Mouse (Mus musculus): ENCODE results near the gene Dctn1.

Dctn1 gene

DNA sequence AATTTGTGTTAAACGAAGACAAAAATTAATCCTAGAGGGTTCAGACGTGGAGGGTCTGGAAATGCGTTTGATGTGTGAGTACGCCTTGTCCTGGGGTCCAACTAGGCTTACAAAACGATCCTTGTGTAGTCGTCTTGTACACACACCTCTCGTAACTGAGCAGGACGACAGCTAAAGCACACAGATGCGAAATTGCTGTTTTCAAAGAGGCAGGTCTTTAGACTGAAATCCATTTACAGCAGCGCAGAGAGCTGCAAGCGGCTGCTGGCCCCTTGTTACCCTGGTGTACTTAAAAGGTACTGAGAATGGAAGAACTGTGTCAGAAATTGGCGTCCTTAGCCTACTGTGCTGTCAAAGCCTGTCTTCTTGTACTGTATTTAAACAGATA, 517 bp downstream of the Dctn1 start:
- no peak for DNase-seq (ENCODE audit: extremely low spot score, low read depth, low spot score)

DNA sequence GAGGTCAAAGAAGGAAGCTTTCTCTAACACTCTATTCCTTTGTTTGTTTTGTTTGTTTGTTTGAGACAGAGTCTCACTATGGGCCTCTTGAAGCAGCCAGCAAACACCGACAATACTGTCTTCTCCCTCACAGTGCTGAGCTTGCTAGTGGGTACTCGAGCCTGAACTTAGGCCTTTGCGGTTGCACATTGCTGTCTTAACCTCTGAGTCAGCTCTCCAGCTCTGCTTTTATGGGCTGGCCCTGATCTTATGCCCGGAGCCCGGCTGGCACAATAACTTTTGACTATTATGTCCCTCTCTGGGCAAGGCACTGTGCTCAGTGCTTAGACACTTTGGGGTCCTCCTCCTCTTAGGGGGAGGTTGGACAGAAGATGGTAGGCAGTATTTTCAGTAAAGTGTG, 4.2 kb downstream of the Dctn1 start:
- no peak for DNase-seq (ENCODE audit: extremely low spot score, low read depth, low spot score)

DNA sequence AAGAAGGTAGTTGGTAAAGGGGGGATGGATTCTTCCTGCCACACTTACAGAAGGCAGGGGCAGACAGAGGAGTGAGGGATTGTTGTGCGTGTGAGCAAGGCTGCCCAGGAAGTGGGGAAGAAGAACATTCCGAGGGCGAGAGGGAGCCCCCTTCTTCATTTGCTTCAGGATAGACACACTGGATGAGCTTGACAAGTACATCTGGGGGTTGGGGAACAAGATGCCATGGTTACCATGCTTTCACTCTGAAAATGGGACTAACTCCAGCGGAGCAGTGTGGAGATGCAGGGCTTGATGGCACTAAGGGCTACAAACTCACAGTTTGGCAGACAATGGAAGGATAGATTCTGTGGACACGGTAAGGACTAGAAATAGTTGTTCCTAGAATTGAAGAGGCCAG, 5.3 kb downstream of the Dctn1 start:
- DNase-seq (ENCODE audit: extremely low spot score, low read depth, low spot score) = no peak

DNA sequence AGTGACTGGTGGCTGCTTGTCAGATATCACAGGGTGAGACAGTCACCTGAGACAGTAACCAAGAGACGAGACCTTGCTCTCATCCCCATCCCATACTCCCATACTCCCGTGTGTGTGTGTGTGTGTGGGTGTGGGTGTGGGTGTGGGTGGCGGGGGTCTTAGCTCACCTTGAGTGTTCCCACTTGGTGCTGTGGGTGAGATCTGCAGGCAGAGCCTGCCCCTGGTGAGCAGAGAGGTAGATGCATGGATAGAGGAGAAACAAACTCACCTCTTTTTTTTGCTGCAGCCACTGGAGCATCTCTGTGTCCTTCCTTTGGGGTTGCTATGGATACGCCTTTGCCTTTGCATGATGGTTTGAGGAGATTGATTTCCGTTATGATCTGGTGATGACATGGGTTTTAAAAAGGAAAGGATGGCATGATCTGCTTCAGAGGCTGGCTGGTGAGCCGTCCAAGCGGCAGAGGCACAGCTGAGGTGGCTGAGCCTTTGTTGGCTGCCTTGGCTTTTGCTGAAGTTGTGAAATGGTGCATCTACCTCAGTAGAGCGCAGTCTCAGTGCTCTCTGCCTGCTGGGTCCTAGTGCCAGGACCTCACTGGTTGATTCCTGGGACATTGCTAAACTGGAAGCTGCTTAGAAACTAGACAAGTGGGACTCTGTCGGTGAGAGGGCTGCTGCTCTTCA, 6.7 kb downstream of the Dctn1 start:
- no peak for DNase-seq (ENCODE audit: extremely low spot score, low read depth, low spot score)

DNA sequence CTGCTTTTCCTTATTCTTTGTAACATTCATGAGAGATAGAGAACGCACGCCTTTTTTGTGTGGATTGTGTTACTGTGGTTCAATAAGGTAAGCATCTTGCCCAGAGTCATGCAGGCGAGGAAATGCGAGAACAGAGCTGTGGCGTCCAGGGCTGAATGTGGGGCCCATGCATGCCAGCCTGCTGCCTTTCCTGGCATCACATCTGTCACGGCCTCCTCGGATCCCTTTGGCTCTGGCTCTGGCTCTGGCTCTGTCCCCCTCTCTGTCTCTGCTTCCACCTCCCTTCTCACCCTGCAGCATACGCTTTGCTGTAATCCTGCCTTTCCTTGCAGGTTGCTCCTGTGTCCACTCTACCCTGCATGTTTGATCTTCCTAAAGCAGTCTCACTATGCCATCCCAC, 10.3 kb downstream of the Dctn1 start:
- DNase-seq (ENCODE audit: extremely low spot score, low read depth, low spot score) = no peak

DNA sequence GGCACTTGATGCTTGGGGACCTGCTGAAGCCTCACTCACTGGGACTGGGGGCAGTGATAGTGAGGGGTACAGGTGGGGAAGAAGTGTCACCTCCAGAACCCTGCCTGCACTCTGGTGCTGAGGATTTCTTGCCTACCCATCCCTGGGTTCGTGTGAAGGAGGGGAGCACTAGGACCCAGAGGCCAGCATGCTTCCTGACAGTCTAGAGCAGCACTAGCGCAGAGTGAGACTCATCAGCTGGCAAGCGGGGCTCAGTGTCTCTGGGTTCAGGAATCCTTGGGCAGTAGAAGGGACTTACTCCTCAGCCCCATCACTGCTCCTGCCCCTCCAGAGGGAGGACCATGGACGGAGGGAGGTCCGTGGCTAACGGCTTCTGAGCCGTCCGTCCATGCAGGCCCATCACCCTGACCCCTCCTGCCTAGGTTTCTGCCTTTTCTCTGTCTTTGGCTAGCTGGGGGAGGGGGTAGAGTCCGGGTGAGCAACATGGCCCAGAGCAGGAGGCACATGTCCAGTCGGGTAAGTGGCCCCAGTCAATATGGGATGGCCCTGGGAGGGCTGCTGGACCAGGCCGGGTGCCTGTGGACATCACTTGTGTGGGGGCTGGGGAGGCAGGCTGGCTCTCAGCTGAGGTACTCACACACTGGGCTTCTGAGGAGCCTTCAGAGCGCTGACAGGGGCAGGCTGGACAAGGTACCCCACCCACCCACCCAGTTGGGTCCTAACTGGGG, 13.8 kb downstream of the Dctn1 start:
- DNase-seq (ENCODE audit: extremely low spot score, low read depth, low spot score) = no peak

DNA sequence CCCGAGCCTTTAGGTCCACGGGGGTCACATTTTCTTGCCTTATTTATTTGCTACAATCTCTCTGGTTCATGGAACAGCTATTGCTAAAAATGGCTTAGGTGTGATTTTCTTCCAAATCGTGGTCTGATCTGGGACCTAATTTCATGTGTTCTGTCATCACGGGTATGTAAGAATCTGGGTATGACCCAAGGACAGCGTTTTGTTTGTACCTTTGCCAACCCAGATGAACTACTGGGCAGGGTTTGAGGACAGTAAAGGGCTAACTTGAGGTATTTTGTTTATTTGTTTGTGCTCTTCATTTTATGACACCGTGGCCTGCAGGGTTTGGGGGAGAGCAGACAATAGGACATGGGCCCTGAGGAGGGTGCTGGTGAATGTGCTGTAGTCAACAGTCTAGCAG, 14.9 kb downstream of the Dctn1 start:
- DNase-seq (ENCODE audit: extremely low spot score, low read depth, low spot score) = no peak

DNA sequence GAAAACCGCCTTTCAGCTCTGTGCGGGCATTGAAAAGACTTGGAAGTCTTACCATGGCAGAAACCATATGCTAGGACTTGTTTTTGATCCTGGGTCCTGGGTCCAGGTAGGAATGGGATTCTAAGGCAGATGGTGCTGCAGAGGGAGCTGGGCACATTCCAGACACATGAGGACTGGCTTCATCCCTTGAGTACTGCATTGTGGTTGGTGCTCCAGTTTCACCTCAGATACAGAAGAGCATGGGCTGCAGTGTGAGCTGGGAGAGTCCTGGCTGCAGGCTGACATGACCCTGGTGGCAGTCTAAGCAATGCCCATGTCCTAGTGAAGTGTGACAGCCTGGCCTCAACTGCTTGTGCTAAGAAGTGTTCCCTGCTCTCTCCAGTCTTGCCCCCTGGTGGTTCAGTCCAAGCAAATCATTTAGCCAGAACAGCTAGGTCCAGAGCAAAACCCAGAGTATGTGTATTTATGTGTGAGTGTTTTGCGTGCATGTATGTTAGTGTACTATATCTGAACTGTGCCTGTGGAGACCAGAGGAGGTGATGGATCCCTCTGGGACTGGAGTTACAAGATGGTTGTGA, 19.2 kb downstream of the Dctn1 start:
- no peak for DNase-seq (ENCODE audit: extremely low spot score, low read depth, low spot score)

DNA sequence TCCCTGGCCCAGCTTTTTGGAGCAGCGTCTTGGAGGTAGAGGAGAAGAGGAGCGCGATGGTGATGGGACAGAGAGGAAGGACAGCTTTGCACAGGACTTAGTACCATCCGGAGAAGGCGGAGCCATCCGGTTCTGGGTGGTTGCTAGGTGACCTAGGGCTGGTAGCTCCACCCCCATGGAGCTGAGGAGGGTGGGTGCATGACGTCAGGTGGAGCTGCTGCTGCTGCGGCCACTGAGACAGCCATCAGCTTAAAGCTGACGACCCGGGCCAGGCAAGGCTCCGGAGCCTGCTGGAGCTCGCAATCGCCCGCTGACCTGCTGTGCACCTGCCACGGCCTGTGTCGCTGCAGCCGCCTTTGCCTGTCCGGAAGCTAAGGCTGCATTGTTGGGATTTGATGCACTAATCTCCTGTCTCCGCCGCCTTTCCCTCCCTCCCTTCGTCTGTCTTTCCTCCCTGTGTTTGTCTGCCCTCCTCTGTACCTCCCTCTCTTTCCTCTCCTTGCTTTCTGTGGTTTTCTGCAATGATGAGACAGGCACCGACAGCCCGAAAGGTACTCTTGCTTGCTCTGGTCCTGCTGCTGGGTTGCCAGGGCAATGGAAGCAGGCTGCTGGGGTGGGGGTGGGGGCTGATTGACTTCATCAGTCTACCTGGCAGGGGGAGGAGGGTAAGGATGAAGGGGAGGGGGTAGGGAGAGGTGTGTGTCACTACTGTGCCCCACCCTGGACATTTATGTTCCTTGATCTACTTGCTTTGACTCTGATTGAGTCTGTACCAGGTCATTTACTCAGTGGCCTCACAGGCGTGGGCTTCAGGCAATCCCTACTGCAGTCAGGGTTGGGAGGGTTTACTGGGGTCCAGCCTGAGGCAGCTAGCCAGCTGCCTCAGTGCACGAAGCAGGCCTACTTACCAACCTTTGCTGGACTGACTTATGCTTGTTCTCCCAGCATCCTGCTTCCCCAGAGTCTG, 20.5 kb downstream of the Dctn1 start:
- peak; percentile 42 for DNase-seq (ENCODE audit: extremely low spot score, low read depth, low spot score)

DNA sequence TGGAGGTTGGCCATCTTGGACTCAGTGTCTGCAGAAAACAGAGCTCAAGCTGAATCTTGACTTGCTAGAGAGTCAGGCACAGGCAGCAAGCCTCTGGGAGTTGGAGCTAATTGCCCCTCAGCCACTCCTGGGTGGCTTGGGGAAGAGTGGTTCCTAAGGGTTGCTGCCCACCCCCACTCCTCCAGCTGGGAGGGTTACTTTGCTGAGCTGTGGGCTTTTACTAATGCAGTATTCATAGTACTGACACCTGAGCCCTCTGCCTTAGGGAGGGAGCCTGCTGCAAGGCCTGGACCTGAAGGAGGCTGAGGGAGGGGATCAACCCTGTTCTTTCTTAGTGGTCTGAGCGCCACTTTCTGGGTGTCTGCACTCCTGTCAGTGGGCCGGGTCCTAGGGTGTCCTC, 21.2 kb downstream of the Dctn1 start:
- no peak for DNase-seq (ENCODE audit: extremely low spot score, low read depth, low spot score)

DNA sequence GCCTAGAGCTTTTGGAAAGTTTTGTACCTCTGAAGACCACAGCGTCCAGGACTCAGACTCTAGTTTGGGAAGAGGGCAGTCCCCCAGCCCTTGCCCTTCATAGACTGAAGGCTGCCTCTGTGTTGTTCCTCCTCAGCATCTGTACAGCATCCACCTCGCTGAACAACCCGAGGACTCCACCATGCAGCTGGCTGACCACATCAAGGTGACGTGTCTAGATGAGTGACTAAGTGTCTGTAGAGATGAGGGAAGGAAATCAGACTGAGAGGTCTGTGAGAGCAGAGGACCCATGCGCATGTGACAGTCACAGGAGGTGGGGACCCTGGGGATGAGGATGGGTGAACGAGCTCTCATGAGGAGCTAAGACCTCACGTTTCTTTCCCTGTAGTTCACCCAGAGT, 27.9 kb downstream of the Dctn1 start:
- no peak for DNase-seq (ENCODE audit: extremely low spot score, low read depth, low spot score)

DNA sequence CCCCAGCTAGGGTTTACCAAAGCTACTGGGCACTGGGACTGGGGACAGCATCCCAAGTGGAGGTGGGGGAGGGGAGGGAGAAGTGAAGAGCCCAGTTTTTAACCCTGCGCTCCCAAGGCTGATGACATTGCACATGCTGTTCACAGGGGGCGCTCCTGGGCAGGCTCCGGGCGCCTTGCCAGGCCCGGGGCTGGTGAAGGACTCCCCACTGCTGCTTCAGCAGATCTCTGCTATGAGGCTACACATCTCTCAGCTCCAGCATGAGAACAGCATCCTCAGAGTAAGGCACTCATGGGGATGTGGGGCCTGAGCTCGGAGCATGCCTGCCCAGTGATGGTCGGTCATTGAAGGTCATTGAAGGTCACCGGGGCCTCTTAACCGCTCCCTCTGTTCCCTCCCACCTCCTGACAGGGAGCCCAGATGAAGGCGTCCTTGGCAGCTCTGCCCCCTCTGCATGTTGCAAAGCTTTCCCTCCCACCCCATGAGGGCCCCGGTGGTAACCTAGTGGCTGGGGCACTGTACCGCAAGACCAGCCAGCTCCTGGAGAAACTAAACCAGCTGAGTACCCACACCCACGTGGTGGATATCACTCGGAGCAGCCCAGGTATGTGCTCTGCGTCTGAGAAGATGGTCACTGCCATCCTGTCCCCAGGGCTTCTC, 31.8 kb downstream of the Dctn1 start:
- DNase-seq (ENCODE audit: extremely low spot score, low read depth, low spot score) = no peak

DNA sequence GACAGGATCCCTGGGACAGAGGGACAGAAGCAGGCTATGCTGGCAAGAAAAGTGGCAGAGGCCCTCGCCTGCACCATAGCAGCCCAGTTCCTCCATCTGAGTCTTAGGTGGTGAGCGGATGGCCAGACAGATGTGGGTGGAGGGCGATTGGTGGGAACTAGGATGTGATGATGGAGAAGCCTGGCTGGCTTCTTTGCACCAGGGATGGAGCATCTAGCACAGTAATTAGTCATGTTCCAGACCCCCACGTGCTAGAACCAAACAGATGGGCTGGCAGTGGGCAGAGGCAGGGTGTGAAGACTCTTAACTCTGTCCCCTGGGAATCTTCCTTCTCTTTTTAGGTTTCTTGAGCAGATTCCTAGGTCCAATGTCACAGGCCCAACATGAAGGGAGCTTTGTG, 37.6 kb downstream of the Dctn1 start:
- no peak for DNase-seq (ENCODE audit: extremely low spot score, low read depth, low spot score)

DNA sequence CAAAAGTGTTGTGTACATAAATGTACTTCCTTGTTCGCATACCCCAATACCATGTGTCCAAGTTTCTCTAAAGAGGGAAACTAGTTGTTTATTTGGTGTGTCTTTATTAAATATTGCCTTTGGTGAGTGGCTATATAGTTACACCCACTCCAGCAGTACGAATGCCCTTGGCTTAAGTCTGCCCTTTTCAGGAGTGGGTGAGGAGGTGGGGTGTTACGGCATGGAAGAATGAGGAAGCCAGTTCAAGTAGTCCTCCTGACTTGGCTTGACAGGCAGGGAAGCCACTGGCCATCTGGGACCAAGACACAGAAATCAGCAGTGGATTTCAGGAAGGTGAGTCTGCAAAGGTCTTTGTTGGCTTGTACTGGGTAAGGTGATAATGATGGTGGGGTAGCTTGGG, 40.1 kb downstream of the Dctn1 start:
- DNase-seq (ENCODE audit: extremely low spot score, low read depth, low spot score) = no peak

DNA sequence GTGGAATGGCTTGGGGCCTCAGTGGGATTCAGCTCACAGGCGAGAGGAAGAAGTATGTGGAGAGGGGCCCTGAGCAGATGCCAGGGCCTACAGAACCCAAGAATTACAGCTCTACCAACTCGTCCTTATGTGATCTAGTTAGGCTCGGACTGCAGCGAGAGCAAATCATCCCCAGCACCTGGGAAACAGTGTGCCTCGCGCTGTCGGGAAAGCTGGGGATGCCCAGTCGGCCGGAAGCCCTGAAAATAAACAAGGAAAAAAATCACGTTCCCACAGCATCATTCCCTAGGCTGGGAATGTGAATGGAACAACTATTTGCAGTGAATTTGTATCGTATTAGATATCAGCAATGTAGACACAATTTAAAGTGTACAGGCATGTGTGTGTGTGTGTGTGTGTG, 40.6 kb downstream of the Dctn1 start:
- no peak for DNase-seq (ENCODE audit: extremely low spot score, low read depth, low spot score)

DNA sequence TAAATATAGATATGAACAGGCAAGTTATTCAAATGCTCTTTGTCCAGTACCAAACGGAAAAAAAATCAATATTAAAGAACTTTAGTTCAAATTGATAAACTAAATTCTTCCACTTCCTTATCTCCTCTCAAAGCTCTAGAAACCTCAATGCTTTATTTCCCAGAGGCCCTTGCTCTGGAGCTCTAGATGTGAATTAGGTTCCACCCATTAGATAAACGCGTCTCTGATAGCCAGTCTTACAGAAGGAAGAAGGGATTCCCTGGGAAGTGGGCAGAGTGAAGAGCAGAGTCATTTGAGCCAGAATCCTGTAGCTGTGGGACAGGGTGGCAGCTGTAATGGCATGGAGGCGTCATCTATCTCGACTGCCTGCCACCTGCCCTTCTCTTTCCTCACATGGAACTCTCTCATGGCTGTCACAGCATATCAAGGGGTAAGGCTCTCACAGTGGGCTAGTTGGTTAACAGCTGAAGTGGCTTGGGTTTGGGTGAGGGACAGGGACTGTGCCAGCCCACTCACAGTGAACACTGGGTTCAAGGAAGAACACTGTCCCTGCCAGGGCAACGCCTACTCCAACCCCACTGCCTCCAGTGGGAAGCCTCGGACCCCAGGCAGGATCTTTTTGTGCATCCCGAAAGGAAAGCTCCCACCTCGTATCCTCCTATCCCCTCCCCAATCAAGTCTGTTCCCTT, 41.8 kb downstream of the Dctn1 start:
- no peak for DNase-seq (ENCODE audit: extremely low spot score, low read depth, low spot score)

DNA sequence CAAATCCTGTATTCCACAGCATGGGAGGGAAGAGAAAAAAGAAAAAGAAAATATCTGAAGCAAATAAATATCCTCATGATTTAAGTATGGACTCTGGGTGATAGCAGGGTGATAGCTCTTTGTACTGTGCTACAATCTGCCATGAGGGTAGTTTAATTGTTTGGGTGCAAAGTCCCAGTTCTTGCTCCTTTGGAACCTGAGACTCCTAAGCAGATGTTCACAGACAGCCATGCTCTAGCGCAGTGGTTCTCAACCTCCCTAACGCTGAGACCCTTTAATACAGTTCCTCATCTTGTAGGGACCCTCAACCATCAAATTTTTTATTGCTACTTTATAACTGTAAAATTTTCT, 42.3 kb downstream of the Dctn1 start:
- DNase-seq (ENCODE audit: extremely low spot score, low read depth, low spot score) = no peak

DNA sequence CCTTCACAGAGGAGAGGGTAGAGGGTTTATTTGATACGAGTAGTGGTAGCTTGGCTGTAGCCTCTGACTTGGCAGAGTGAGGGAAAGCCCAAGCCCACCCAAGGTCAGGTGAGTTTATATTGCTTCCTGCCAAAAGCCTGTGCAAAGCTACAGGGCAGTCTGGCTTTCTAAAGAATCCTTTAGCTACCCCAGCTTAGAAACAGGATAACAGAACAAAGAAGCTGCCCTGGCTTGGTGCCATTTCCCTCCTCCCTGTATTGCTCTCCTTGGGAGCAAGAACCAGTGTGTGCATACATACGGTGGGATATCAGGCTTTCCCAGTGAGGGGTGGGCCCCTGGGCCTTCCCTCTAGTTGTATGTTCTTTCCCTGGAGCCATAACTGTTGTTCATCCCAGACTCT, 44.8 kb downstream of the Dctn1 start:
- no peak for DNase-seq (ENCODE audit: extremely low spot score, low read depth, low spot score)

DNA sequence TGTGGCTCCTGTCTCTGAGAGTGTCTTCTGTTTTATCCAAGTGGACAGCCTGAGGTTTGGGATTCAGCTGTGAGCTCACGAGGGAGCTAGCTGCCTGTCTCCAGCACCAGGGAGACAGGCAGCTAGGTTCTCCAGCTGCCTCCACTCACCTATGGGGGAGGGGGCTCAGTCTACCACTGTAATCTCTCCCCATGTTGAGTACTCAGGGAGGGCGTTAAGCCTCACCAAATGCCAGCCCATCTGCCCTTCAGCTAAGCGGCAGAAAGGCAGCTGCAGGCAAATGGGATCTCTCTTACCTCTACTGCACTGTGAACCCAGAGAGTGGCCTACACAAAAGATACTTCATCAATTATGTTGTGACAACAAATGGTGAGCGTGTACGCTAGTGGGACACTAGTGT, 45.8 kb downstream of the Dctn1 start:
- no peak for DNase-seq (ENCODE audit: extremely low spot score, low read depth, low spot score)

DNA sequence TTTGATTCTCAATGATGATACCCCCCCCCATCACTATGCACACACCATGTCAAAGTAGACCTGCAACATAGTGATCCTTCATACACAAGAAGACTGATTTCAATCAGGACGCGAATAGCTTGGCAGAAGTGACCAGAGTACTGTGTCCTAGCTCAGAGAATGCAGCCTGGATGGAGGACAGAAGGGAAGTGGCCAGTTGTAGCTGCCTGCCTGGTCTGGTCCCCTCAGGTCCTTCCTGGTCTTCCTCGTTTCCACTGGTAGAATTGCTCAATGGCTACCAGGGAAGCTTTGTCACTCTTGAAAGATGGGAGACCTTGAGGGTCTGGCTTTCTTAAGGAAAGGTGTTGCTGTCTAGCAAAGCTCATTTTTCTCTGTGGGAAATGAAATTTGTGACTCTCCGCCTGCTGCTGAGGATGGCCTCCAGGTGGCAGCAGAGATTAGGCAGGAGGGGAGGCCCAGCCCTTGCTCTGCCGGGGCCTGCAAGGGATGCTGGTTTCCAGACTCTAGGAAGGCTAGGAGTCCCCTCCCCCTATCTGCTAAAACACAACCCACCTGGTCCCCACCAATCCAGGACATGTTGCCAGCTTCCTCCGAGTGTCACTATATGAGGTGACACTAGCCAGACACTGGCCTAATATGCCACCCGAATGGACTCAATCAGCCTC, 49.4 kb downstream of the Dctn1 start:
- peak; percentile 39 for DNase-seq (ENCODE audit: extremely low spot score, low read depth, low spot score)
